Mouse (Mus musculus) heart, adult 2 months (tissue): ENCODE measurements around the gene Nfyb.

ENCODE experiments used
- CTCF ChIP-seq: fragments of 200-600 bp; IDR thresholded peaks from 2 replicates; pipeline ENCODE4 v1.8.1; 2022; ENCODE audit warnings: antibody characterized with exemption, mild to moderate bottlenecking, moderate library complexity
- EP300 ChIP-seq: fragments of 200-500 bp; IDR thresholded peaks from 2 replicates; pipeline ENCODE4 v1.6.1; 2011; ENCODE audit warnings: low read depth, low read length, control low read depth; ENCODE audit not compliant: insufficient read depth

GRCm38 (mm10) chr10:82795071-82795731 is 31.3 kb upstream of the Nfyb start:
- TF ChIP-seq CTCF = peak; percentile 65
- TF ChIP-seq EP300 = peak; percentile 63; the same call in 1 of the 2 replicates
